Mouse (Mus musculus): ENCODE data around the gene Cckbr.

- no peak for TF ChIP-seq POLR2A (IDR thresholded peaks at IDR 0.05; ENCODE audit: insufficient read length, low read depth)
- no peak for TF ChIP-seq USF1 (IDR thresholded peaks at IDR 0.05; ENCODE audit: low read depth)
- TF ChIP-seq MYOD1 (IDR thresholded peaks at IDR 0.05; ENCODE audit: control insufficient read depth in 1 of 3, insufficient read length in 2 of 3, low read depth in 2 of 3): no peak
- TF ChIP-seq MAX (IDR thresholded peaks at IDR 0.05; ENCODE audit: low read depth): no peak
- TF ChIP-seq POLR2AphosphoS2 (IDR thresholded peaks at IDR 0.05; ENCODE audit: insufficient read length, low read depth): no peak
- no peak for TF ChIP-seq E2F4 (IDR thresholded peaks at IDR 0.05; ENCODE audit: insufficient read depth)
- TF ChIP-seq CEBPB (IDR thresholded peaks at IDR 0.05; ENCODE audit: insufficient read depth, poor library complexity, severe bottlenecking): no peak
These were observed 4.6 kb upstream of the Cckbr start for GRCm38 (mm10) chr7:105420903-105421302.
